Mouse (Mus musculus): ENCODE results near the gene Epn1.

GRCm38 (mm10) chr7:5052931-5053343, 27.1 kb upstream of the Epn1 start:
- TF ChIP-seq CTCF (IDR thresholded peaks at IDR 0.05; ENCODE audit: insufficient read depth, low read length) (no peak), POLR2A (IDR thresholded peaks at IDR 0.05; ENCODE audit: borderline replicate concordance, extremely low read depth, low read depth, low read length) (no peak)

Data from lung, adult 2 months (tissue).